Mouse (Mus musculus) kidney, embryonic 16.5 days (tissue): Measurements from ENCODE around the gene Pcsk7. TPM values are rescaled to one million over a fixed set of nuclear protein-coding genes. Genes with fewer than 3 reads are reported as not detected.

ENCODE experiments used
- ATAC-seq: fragments of 200-750 bp; cut with Nextera tagmentation; 2 replicates; pipeline ENCODE4 v1.8.0; 2017; ENCODE audit warnings: moderate TSS enrichment; ENCODE audit not compliant: low FRiP score, low TSS enrichment
- H3K27ac ChIP-seq: fragments of 300-500 bp; sonication (generic); 2 replicates; pipeline ENCODE4 v1.5.1; 2014; ENCODE audit warnings: low read length
- H3K27me3 ChIP-seq: fragments of 300-500 bp; sonication (generic); 2 replicates; pipeline ENCODE4 v1.6.1; 2014; ENCODE audit warnings: low read length, control low read depth, mixed read lengths; ENCODE audit not compliant: insufficient read depth
- H3K36me3 ChIP-seq: fragments of 300-500 bp; sonication (generic); 2 replicates; pipeline ENCODE4 v1.6.1; 2014; ENCODE audit warnings: low read length, control low read depth, mixed read lengths; ENCODE audit not compliant: insufficient read depth
- H3K4me1 ChIP-seq: fragments of 300-500 bp; sonication (generic); 2 replicates; pipeline ENCODE4 v1.6.1; 2014; ENCODE audit warnings: low read length, control low read depth, mixed read lengths; ENCODE audit not compliant: insufficient read depth
- H3K4me2 ChIP-seq: fragments of 300-500 bp; sonication (generic); replicated peaks from 2 replicates; pipeline ENCODE4 v1.6.1; 2014; ENCODE audit warnings: low read depth, low read length
- H3K4me3 ChIP-seq: fragments of 300-500 bp; sonication (generic); 2 replicates; pipeline ENCODE4 v1.5.1; 2014; ENCODE audit warnings: mild to moderate bottlenecking, low read length
- H3K9ac ChIP-seq: fragments of 300-500 bp; sonication (generic); replicated peaks from 2 replicates; pipeline ENCODE4 v1.6.1; 2014; ENCODE audit warnings: low read length
- H3K9me3 ChIP-seq: fragments of 300-500 bp; sonication (generic); 2 replicates; pipeline ENCODE4 v1.6.1; 2016; ENCODE audit warnings: low read length, control low read depth
- WGBS: fragments of 180-500 bp; shearing (Covaris S2); extraction: QIAGEN DNeasy Blood & Tissue Kit; methylation state at CpG from one replicate; pipeline ENCODE4 v1.1.7; 2014; 5-methylcytosine and 5-hydroxymethylcytosine counted together
- polyA plus RNA-seq: library from polyadenylated mRNA; unstranded; fragments of >200 nt; fragmentation: Nextera tagmentation; extraction: Ambion mirVana; gene quantifications from 2 replicates; pipeline ENCODE4 v1.2.1, GENCODE M21; 2015

The Pcsk7 gene
- polyA plus RNA-seq, 1 experiment from 2014 or later, result 23.2 TPM

DNA sequence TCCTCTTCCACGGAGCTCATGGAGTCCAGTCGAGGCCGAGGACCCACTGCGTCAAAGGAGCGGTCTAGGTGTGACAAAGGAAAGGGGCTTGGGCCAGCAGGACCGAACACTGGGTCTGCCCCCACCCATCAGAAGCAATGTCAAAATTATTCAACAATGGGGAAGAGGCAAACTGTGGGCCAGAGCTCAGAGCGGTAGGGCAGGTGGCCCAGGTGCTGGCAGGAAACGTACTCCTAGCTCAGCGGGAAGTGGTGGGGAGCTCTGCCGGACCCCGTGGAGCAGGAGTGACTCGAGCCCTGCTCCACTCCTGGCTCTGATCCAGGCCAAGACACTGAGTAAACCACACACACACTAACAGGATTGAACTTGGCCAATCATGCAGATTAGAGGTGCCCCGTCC lies 39.4 kb downstream of the Pcsk7 start:
- no peaks in the 10 kb centered on the region for H3K27me3 ChIP-seq
- no peak overlapping the region for H3K9ac ChIP-seq
- no peaks in the 10 kb centered on the region for H3K9me3 ChIP-seq
- H3K36me3 ChIP-seq, result peaks cover 77% of the 10 kb centered on the region
- no peak for ATAC-seq
- H3K4me1 ChIP-seq, result no peaks in the 10 kb centered on the region
- H3K27ac ChIP-seq, result no peak overlapping the region
- WGBS, result 81% methylated on average over 13 of the region's 13 CpGs
- no peak overlapping the region for H3K4me3 ChIP-seq
- H3K4me2 ChIP-seq, result no peak overlapping the region

DNA sequence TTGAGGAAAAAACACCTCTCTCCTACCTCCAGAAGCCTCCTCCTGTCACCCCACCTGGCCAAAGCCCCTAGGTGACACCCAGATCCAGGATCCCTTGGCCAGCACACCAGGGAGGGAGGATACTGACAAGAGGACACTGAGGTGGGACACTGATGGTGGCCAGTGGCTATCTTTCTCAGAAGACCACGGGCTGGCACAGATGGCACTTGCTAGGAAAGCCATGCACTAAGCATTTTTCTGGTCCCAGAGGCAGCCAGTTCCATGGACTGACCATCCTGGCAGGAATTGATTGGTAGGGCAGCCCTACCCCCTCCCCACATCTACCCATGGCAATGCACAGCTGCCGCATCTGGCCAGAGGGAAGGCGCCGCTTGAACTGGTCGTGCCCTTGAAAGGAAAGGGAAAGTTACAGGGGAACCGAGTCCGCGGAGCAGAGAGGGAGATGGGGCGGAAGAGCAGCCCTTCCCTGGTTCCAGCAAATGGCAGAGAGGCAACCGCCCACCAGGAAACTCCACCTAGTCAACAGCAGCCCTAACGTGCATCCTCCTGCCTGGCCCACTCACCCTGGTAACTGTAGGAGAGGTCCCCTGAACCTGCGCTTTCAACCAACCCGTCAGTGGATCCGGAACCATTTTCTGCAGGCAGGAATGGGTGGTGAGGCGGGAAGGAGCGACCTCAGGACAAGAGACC lies 40.0 kb downstream of the Pcsk7 start:
- Histone ChIP-seq H3K9ac (no peak overlapping the region), H3K27ac (no peak overlapping the region), H3K4me2 (no peak overlapping the region), H3K36me3 (peaks cover 72% of the 10 kb centered on the region), H3K4me3 (no peak overlapping the region), H3K4me1 (no peaks in the 10 kb centered on the region), H3K27me3 (no peaks in the 10 kb centered on the region), H3K9me3 (no peaks in the 10 kb centered on the region)
- 82% methylated on average over 16 of the region's 16 CpGs for WGBS
- no peak for ATAC-seq

DNA sequence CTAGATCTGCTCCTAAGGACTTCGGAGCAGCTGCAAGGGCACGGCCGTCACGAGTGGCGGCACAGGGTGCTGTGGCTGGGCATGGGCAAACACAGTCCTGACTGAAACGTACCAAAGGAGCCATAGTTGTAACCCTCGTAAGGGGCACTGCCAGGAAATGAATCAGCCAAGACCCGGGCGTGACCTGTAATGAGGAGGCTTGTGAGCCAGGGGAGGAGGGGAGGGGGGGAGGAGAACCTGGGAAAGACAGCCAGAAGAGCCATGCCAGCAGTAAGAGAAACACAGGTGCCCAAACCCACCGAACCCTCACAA lies 40.5 kb downstream of the Pcsk7 start:
- H3K36me3 ChIP-seq, result peaks cover 67% of the 10 kb centered on the region
- H3K27ac ChIP-seq, result no peak overlapping the region
- WGBS, result 72% methylated on average over 10 of the region's 10 CpGs

GRCm38 (mm10) chr9:45952057-45952456 lies 45.8 kb downstream of the Pcsk7 start:
- ATAC-seq, result no peak
- no peaks in the 10 kb centered on the region for H3K27me3 ChIP-seq
- H3K9ac ChIP-seq, result no peak overlapping the region
- H3K9me3 ChIP-seq, result no peaks in the 10 kb centered on the region
- no peak overlapping the region for H3K4me3 ChIP-seq
- H3K27ac ChIP-seq, result no peak overlapping the region
- H3K4me2 ChIP-seq, result no peak overlapping the region
- peaks cover 19% of the 10 kb centered on the region for H3K4me1 ChIP-seq
- H3K36me3 ChIP-seq, result peaks cover 34% of the 10 kb centered on the region
- WGBS, result 83% methylated on average over 4 of the region's 4 CpGs

More for the DNA sequence above, 40.5 kb downstream of the Pcsk7 start:
- H3K9ac ChIP-seq, result no peak overlapping the region
- no peak for ATAC-seq
- no peaks in the 10 kb centered on the region for H3K27me3 ChIP-seq
- no peak overlapping the region for H3K4me3 ChIP-seq
- no peaks in the 10 kb centered on the region for H3K4me1 ChIP-seq
- H3K4me2 ChIP-seq, result no peak overlapping the region
- H3K9me3 ChIP-seq, result no peaks in the 10 kb centered on the region

GRCm38 (mm10) chr9:45952890-45953289 lies 46.6 kb downstream of the Pcsk7 start:
- H3K9me3 ChIP-seq, result no peaks in the 10 kb centered on the region
- H3K4me2 ChIP-seq, result peak overlapping the region; percentile 71; the same call in 1 of the 2 replicates
- no peaks in the 10 kb centered on the region for H3K27me3 ChIP-seq
- peak overlapping the region; percentile 81; the same call in 1 of the 2 replicates for H3K4me3 ChIP-seq
- H3K4me1 ChIP-seq, result peaks cover 19% of the 10 kb centered on the region
- H3K36me3 ChIP-seq, result peaks cover 31% of the 10 kb centered on the region
- H3K9ac ChIP-seq, result peak overlapping the region; percentile 96
- no peak overlapping the region for H3K27ac ChIP-seq
- WGBS, result 86% methylated on average over 7 of the region's 7 CpGs
- no peak for ATAC-seq

DNA sequence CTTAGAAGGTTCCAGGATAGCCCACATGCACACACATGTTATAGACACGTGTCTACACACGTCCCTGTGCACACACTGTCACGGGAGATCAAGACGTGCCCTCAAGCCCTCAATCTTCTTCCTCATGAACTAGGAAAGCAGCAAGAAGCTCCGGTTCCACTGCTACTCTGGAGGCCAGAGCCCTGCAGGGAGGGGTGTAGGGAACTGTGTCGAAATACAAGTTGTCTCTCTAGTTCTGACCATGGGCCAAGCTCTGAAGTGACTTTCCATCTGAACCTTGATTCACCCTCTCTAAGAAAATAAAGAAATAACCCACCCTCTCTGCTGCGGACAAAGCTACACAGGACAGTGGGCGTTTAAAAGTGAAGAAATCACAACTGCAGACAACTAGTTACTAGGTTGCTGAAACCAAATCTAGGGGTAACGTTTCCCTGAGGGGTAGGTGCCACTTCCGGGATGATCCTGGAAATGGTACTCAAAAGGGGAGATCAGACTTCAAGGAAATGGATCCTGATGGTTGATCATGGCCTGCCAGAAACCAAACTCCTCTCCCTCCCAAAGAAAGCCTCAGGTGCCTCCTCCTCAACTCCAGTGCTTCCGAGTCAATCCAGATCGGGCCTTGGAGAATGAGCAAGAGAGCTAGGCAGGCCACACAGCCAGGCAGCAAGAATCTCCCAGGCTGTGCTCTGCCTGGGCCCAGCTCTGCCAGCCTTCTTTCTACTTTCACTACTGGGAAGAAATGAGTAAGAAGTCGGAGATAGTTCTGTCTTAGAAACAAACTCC lies 47.4 kb downstream of the Pcsk7 start:
- Histone ChIP-seq H3K27ac (peak overlapping the region; percentile 93), H3K9me3 (no peaks in the 10 kb centered on the region), H3K27me3 (no peaks in the 10 kb centered on the region), H3K4me2 (peak overlapping the region; percentile 71), H3K9ac (peak overlapping the region; percentile 96), H3K36me3 (peaks cover 28% of the 10 kb centered on the region), H3K4me3 (peak overlapping the region; percentile 81), H3K4me1 (peaks cover 19% of the 10 kb centered on the region)
- WGBS, result 45% methylated on average over 13 of the region's 13 CpGs
- ATAC-seq, result no peak

GRCm38 (mm10) chr9:45954294-45955106 lies 48.2 kb downstream of the Pcsk7 start:
- Histone ChIP-seq H3K4me1 (peaks cover 23% of the 10 kb centered on the region), H3K36me3 (peaks cover 21% of the 10 kb centered on the region), H3K27ac (peak overlapping the region; percentile 93), H3K4me3 (peak overlapping the region; percentile 81), H3K9me3 (no peaks in the 10 kb centered on the region), H3K9ac (peak overlapping the region; percentile 96), H3K27me3 (no peaks in the 10 kb centered on the region), H3K4me2 (peak overlapping the region; percentile 71)
- ATAC-seq, result peak; percentile 63
- under 1% methylated on average over 62 of the region's 63 CpGs for WGBS

DNA sequence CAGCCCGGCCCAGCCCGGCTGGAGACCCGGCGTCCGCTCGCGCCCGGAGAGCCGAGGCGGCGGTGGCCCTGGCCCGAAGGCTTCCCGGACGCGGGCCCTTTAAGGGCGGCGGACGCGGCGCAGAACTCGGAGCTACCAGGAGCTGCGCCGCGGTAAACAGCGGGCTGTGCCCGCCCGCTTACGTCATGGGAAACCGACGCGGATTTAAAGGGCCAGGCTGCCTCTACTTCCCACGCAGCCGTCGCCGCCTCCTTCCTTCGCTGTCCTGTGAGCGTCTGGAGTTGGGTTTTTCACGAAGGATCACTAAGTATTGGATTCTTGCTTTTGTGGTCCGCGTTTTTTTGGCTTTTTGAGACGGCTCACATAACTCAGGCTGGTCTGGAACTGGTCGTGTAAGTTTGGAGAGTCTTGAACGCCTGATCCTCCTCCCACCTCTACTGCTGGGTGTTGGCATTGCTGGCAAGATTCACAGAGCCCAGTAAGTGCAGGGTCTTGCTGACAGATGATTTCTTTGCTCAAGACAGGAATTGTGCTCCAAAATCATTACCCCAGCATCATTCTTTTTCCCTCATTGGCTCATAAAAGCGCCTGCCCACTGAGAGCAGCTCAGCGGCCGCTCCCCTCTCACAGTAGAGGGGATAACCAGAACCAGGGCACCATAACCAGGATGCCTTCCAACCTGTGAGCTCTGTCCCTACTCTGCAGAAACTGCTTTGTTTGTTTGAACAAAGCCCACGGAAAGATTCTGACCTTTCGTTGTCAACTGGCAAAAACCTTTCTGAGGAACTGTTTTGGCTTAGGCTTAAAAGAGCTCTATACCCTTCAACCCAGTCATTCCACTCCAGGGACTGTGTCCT lies 49.0 kb downstream of the Pcsk7 start, which contains the start of gene Sidt2:
Gene Sidt2 (minus strand): TSS at position 152 of the 857 bp plus-strand sequence.
- H3K36me3 ChIP-seq, result peaks cover 13% of the 10 kb centered on the region
- ATAC-seq, result peak; percentile 96
- H3K4me1 ChIP-seq, result peaks cover 23% of the 10 kb centered on the region
- under 1% methylated on average over 48 of the region's 48 CpGs for WGBS
- peak within 1 kb of the TSS; percentile 81 for H3K4me3 ChIP-seq
- peak within 1 kb of the TSS; percentile 93 for H3K27ac ChIP-seq
- H3K9ac ChIP-seq, result peak within 1 kb of the TSS; percentile 96
- no peaks in the 10 kb centered on the region for H3K27me3 ChIP-seq
- H3K4me2 ChIP-seq, result peak within 1 kb of the TSS; percentile 71
- no peaks in the 10 kb centered on the region for H3K9me3 ChIP-seq
